Mouse (Mus musculus) forebrain, embryonic 10.5 days (tissue): ENCODE data around the gene Gli3. TPM values are rescaled to one million over a fixed set of nuclear protein-coding genes. Genes with fewer than 3 reads are reported as not detected.

ENCODE experiments used
- DNase-seq: peaks from one replicate; pipeline ENCODE4 v3.0.0-alpha.2; 2017; ENCODE audit warnings: low spot score; ENCODE audit errors: extremely low spot score
- H3K27ac ChIP-seq: fragments of 300-500 bp; sonication (generic); 2 replicates; pipeline ENCODE4 v1.5.1; 2016; ENCODE audit warnings: mild to moderate bottlenecking
- H3K27me3 ChIP-seq: fragments of 300-500 bp; sonication (generic); 2 replicates; pipeline ENCODE4 v1.6.1; 2016; ENCODE audit warnings: mild to moderate bottlenecking; ENCODE audit not compliant: poor library complexity, severe bottlenecking
- H3K36me3 ChIP-seq: fragments of 300-500 bp; sonication (generic); replicated peaks from 2 replicates; pipeline ENCODE4 v1.6.1; 2016; ENCODE audit warnings: mild to moderate bottlenecking, moderate library complexity
- H3K4me1 ChIP-seq: fragments of 300-500 bp; sonication (generic); 2 replicates; pipeline ENCODE4 v1.6.1; 2016
- H3K4me3 ChIP-seq: fragments of 300-500 bp; sonication (generic); 2 replicates; pipeline ENCODE4 v1.5.1; 2016; ENCODE audit warnings: mild to moderate bottlenecking, moderate library complexity
- H3K9me3 ChIP-seq: fragments of 300-500 bp; sonication (generic); 2 replicates; pipeline ENCODE4 v1.6.1; 2016; ENCODE audit warnings: mild to moderate bottlenecking, moderate library complexity
- WGBS: fragments of 180-500 bp; shearing (Covaris S2); methylation state at CpG from one replicate; pipeline ENCODE4 v1.1.7; 2016; 5-methylcytosine and 5-hydroxymethylcytosine counted together
- polyA plus RNA-seq: library from polyadenylated mRNA; unstranded; fragments of >200 nt; fragmentation: Nextera tagmentation; extraction: Ambion mirVana; gene quantifications from 2 replicates; pipeline ENCODE4 v1.2.1, GENCODE M21; 2016

Gli3 gene
- polyA plus RNA-seq, 1 experiment from 2014 or later, result 60.3 TPM

DNA sequence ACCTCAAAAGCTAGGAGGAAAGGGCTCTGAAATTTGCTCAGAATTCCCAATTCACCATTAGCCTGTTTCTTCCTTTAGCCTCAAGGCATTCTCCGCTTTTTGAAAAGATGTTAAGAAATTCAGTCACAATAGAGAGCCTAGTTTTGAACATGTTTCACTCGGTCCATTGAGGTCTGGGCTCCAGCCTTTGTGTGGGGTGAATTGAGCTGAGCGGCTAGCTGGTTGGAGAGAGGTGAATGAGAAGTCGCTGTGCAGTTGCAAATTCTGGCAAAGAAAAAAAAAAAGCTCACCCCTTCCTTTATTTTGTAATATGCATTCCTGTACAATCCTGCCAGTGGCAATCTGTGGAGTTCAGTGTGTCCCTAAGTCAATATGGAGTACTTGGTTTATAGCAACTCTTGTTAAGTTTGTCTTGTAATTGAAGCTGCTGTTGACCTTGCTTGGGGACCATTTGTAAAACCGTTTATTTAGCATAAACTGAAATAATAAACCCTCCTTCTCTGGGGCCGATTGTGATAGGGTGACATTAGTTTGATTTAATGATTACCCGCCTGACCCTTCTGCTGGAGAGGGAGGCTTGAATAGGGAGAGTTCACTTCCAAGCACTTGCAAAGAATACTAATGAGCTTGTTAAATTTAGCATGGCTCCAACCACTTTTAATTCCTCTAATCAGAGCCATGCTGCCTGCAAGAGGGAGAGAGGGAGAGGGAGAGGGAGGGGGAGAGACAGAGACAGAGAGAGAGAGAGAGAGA, 81.0 kb downstream of the Gli3 start:
- peak overlapping the region; percentile 38 for H3K4me3 ChIP-seq
- H3K4me1 ChIP-seq, result peaks cover 100% of the 10 kb centered on the region
- peaks cover 16% of the 10 kb centered on the region for H3K36me3 ChIP-seq
- H3K9me3 ChIP-seq, result no peaks in the 10 kb centered on the region
- H3K27me3 ChIP-seq, result no peaks in the 10 kb centered on the region
- WGBS, result 12% methylated on average over 7 of the region's 7 CpGs
- H3K27ac ChIP-seq, result peak overlapping the region; percentile 89
- peak; percentile 76 for DNase-seq

- DNase-seq, result no peak
- Histone ChIP-seq H3K27me3 (no peaks in the 10 kb centered on the region), H3K27ac (peak overlapping the region; percentile 89)
Measured at GRCm38 (mm10) chr13:15545346-15545896, 82.4 kb downstream of the Gli3 start.

GRCm38 (mm10) chr13:15546258-15546657, 83.2 kb downstream of the Gli3 start:
- H3K27ac ChIP-seq, result peak overlapping the region; percentile 89
- H3K36me3 ChIP-seq, result peaks cover 16% of the 10 kb centered on the region
- DNase-seq, result no peak
- H3K27me3 ChIP-seq, result no peaks in the 10 kb centered on the region
- peak overlapping the region; percentile 38; the same call in 1 of the 2 replicates for H3K4me3 ChIP-seq
- peaks cover 100% of the 10 kb centered on the region for H3K4me1 ChIP-seq
- no peaks in the 10 kb centered on the region for H3K9me3 ChIP-seq
- WGBS, result 46% methylated on average over 4 of the region's 4 CpGs

More at GRCm38 (mm10) chr13:15545346-15545896, 82.4 kb downstream of the Gli3 start:
- Histone ChIP-seq H3K4me1 (peaks cover 100% of the 10 kb centered on the region), H3K4me3 (peak overlapping the region; percentile 38), H3K9me3 (no peaks in the 10 kb centered on the region), H3K36me3 (peaks cover 16% of the 10 kb centered on the region)
- WGBS, result 66% methylated on average over 4 of the region's 4 CpGs

DNA sequence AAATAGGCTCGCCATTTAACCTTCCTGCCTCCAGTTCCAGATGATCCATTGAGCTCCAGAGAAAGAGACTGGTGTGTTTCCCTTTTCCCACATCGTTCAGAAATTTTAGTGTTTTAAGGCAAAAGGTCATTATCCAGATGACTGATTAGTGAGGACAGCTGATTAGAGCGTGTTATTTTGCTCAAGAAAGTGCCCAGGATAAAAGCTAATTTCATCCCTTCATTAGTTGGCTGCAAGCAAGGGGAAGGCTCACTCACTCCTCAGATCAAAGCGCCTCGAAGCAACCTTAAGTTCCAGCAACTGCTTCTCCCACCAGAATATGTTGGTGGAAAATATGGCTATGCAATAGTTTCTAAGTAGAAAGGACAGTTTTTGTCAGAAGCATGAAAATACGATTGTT, 86.4 kb downstream of the Gli3 start:
- 24% methylated on average over 6 of the region's 6 CpGs for WGBS
- Histone ChIP-seq H3K36me3 (peaks cover 19% of the 10 kb centered on the region), H3K9me3 (no peaks in the 10 kb centered on the region), H3K4me1 (peaks cover 100% of the 10 kb centered on the region), H3K4me3 (peak overlapping the region; percentile 5; the same call in 1 of the 2 replicates), H3K27me3 (no peaks in the 10 kb centered on the region), H3K27ac (peak overlapping the region; percentile 89)
- DNase-seq, result no peak

GRCm38 (mm10) chr13:15550027-15550602, 87.1 kb downstream of the Gli3 start:
- H3K4me1 ChIP-seq, result peaks cover 100% of the 10 kb centered on the region
- H3K27ac ChIP-seq, result peak overlapping the region; percentile 89
- H3K27me3 ChIP-seq, result no peaks in the 10 kb centered on the region
- DNase-seq, result no peak
- H3K9me3 ChIP-seq, result no peaks in the 10 kb centered on the region
- 30% methylated on average over 8 of the region's 8 CpGs for WGBS
- peak overlapping the region; percentile 19 for H3K4me3 ChIP-seq
- H3K36me3 ChIP-seq, result peaks cover 19% of the 10 kb centered on the region

GRCm38 (mm10) chr13:15550731-15551130, 87.7 kb downstream of the Gli3 start:
- H3K4me1 ChIP-seq, result peaks cover 99% of the 10 kb centered on the region
- 54% methylated on average over 6 of the region's 6 CpGs for WGBS
- no peaks in the 10 kb centered on the region for H3K27me3 ChIP-seq
- DNase-seq, result no peak
- H3K27ac ChIP-seq, result peak overlapping the region; percentile 89
- H3K36me3 ChIP-seq, result peaks cover 19% of the 10 kb centered on the region
- H3K9me3 ChIP-seq, result no peaks in the 10 kb centered on the region
- peak overlapping the region; percentile 19; the same call in 1 of the 2 replicates for H3K4me3 ChIP-seq

- Histone ChIP-seq H3K4me3 (no peak overlapping the region), H3K27ac (peak overlapping the region; percentile 89), H3K9me3 (no peaks in the 10 kb centered on the region), H3K36me3 (peaks cover 19% of the 10 kb centered on the region), H3K27me3 (no peaks in the 10 kb centered on the region), H3K4me1 (peaks cover 99% of the 10 kb centered on the region)
- 68% methylated on average over 3 of the region's 3 CpGs for WGBS
- DNase-seq, result no peak
Measured at GRCm38 (mm10) chr13:15552009-15552408, 89.0 kb downstream of the Gli3 start.

- H3K4me3 ChIP-seq, result no peak overlapping the region
- 15% methylated on average over 2 of the region's 2 CpGs for WGBS
- H3K27ac ChIP-seq, result peak overlapping the region; percentile 76
- H3K36me3 ChIP-seq, result peaks cover 11% of the 10 kb centered on the region
- no peaks in the 10 kb centered on the region for H3K9me3 ChIP-seq
- H3K27me3 ChIP-seq, result no peaks in the 10 kb centered on the region
- H3K4me1 ChIP-seq, result peaks cover 98% of the 10 kb centered on the region
- DNase-seq, result no peak
Measured at GRCm38 (mm10) chr13:15556646-15557098, 93.6 kb downstream of the Gli3 start.

- H3K27me3 ChIP-seq, result no peaks in the 10 kb centered on the region
- no peak overlapping the region for H3K27ac ChIP-seq
- H3K36me3 ChIP-seq, result peaks cover 24% of the 10 kb centered on the region
- no peak for DNase-seq
- H3K4me1 ChIP-seq, result peaks cover 67% of the 10 kb centered on the region
- 86% methylated on average over 3 of the region's 3 CpGs for WGBS
- H3K9me3 ChIP-seq, result no peaks in the 10 kb centered on the region
- no peak overlapping the region for H3K4me3 ChIP-seq
Measured at GRCm38 (mm10) chr13:15561441-15561840, 98.4 kb downstream of the Gli3 start.

DNA sequence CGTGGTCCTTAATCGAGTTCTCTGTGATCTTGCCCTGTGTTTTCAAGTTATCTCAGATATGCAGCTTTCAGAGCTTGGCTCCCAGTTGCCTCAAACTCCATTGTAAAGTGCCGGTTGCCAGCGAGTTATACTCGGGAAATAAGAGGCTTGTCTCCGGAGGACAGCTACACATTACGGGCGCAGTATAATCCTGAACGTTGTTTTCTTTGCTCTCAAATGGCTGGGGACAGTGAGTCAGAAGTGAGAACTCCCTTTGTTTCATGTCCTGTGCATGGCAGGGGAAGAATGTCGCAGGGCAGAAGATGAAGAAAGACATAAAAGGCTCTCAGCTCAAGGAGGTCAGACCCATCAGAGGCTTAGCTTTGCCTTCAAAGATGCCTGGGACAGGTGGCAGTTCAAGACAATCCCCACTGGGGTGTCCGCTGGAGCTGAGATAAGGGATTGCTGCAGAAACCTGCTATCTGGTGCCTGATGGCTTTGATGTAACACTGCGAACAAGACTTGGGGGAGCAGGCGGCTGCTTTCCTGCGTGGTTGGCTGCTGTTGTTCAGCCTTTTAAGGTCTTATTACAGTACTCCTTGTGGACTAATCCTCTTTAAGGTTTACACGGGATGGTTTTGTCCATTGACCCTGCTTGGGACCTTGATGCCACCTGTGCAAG, 108.0 kb downstream of the Gli3 start:
- H3K27ac ChIP-seq, result peak overlapping the region; percentile 68
- H3K4me1 ChIP-seq, result peaks cover 46% of the 10 kb centered on the region
- no peaks in the 10 kb centered on the region for H3K27me3 ChIP-seq
- peaks cover 13% of the 10 kb centered on the region; the same call in 1 of the 2 replicates for H3K36me3 ChIP-seq
- no peak overlapping the region for H3K4me3 ChIP-seq
- 39% methylated on average over 15 of the region's 15 CpGs for WGBS
- DNase-seq, result no peak
- no peaks in the 10 kb centered on the region for H3K9me3 ChIP-seq

DNA sequence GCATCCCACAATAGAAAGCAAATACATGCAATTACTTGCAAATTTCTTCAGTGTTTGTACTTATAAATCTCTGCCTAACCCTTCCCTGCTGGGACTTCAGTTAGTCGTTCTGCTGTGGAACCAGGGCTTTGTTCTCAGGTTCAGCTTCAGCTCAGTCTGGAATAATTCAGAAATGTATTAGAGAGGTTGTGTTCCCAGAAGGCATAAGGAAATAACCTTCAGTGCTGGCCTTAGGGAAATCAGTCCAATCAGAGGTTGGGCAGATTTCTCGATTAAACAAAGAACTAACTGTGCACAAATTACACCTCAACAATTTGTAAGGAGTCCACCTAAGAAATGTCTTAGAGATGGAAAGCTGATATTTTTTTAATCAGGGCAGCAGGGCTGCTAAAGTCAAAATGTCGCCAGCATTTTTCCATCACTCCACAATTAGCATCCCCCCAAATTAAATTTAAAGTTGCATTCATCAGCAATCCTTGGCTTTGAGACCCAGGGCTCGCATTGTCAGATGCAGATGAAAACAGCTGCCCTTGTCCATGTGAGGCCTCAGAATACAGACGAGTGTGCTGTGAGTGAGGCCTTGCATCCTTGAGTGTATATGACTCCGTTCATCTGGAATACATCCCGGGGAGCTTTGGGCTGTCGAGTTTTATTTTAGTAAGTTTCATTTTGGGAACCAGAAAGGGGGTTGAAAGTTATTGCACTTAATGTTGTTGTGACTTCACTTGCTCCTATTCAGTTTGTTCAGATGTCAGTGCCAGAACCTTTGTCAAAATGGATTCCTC, 114.3 kb downstream of the Gli3 start:
- Histone ChIP-seq H3K27ac (0 out of 2 replicates have a peak overlapping the region, but pooled peaks have one; percentile 8), H3K27me3 (no peaks in the 10 kb centered on the region), H3K36me3 (peaks cover 24% of the 10 kb centered on the region), H3K4me1 (peaks cover 32% of the 10 kb centered on the region), H3K9me3 (no peaks in the 10 kb centered on the region), H3K4me3 (no peak overlapping the region)
- WGBS, result 77% methylated on average over 8 of the region's 8 CpGs
- no peak for DNase-seq

GRCm38 (mm10) chr13:15580458-15580857, 117.4 kb downstream of the Gli3 start:
- Histone ChIP-seq H3K27me3 (no peaks in the 10 kb centered on the region), H3K4me1 (peaks cover 26% of the 10 kb centered on the region), H3K4me3 (no peak overlapping the region), H3K36me3 (peaks cover 42% of the 10 kb centered on the region), H3K9me3 (no peaks in the 10 kb centered on the region), H3K27ac (no peak overlapping the region)
- DNase-seq, result no peak
- WGBS, result 94% methylated on average over 5 of the region's 5 CpGs
